Mouse (Mus musculus): Measurements from ENCODE around the gene N4bp3. TPM values are rescaled to one million over a fixed set of nuclear protein-coding genes. Genes with fewer than 3 reads are reported as not detected.
A peak's percentile ranks its signal among the peaks of the same experiment; 100 is the strongest.
"Not testable (repeated sequence)": the region's sequence is repeated elsewhere in the genome, so short reads cannot be mapped to it uniquely, and the experiment has no call there.

N4bp3 gene
- polyA plus RNA-seq, 1 experiment from 2014 or later, result 4.9 TPM

DNA sequence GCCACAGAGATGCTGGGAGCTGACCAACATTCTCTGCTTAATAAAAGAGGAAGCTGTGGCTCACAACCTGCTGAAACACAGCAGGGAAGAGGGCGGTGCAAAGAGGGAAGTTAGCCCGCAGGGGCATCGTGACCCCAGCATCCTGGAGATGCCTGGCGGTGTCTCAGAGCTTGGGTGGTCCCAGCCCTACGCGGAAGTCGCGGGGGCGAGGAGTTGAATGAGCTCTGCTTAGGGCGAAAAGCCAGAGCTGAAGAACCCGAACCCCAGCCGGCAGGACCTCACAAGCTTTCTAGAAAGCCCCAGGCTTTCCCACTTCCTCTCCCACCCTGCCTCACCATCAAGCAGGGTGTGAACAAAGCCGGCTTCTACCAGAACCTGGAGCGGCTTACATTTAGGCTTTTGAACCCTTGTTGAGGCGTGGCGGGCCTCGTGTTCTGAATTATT lies 12.6 kb downstream of the N4bp3 start:
- peak overlapping the region; percentile 33 for H3K4me3 ChIP-seq
- peak overlapping the region; percentile 40 for H3K9ac ChIP-seq
- peaks cover 48% of the 10 kb centered on the region for H3K4me1 ChIP-seq
- WGBS (ENCODE audit: insufficient replicate concordance), result 6% methylated on average over 17 of the region's 17 CpGs
- no peaks in the 10 kb centered on the region for H3K9me3 ChIP-seq (replicated peaks)
- H3K4me2 ChIP-seq, result peak overlapping the region; percentile 58
- 0 out of 2 replicates have a peak, but pooled peaks cover under 1% of the 10 kb centered on the region for H3K27me3 ChIP-seq (replicated peaks)
- H3K36me3 ChIP-seq, result peaks cover 8% of the 10 kb centered on the region; the same call in 1 of the 2 replicates
- peak overlapping the region; percentile 38 for H3K27ac ChIP-seq
- no peak for ATAC-seq

DNA sequence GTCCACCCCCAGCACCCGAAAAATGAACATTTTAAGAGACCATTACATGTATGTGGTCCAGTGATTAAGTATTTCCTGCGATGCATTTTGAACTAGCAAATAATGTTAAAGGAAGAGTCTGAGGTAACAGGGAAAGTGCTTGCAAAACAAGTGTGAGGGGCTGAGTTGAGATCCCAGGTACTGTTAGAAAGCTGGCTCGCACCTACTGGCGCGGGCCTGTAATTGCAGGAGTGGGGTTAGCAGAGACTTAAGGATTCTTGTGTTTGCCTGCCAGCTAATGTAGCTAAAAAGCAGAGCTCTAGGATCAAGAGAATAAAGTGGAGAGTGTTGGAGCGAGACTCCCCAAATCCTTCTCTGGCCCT lies 14.3 kb downstream of the N4bp3 start:
- WGBS (ENCODE audit: insufficient replicate concordance), result 5% methylated on average over 6 of the region's 6 CpGs
- Histone ChIP-seq H3K27me3 (replicated peaks) (no peaks in the 10 kb centered on the region), H3K4me3 (peak overlapping the region; percentile 72), H3K27ac (peak overlapping the region; percentile 93), H3K36me3 (peaks cover 8% of the 10 kb centered on the region; the same call in 1 of the 2 replicates), H3K9ac (peak overlapping the region; percentile 80), H3K4me1 (peaks cover 61% of the 10 kb centered on the region), H3K4me2 (peak overlapping the region; percentile 88), H3K9me3 (replicated peaks) (no peaks in the 10 kb centered on the region)
- ATAC-seq, result peak; percentile 33; the same call in 1 of the 2 replicates

DNA sequence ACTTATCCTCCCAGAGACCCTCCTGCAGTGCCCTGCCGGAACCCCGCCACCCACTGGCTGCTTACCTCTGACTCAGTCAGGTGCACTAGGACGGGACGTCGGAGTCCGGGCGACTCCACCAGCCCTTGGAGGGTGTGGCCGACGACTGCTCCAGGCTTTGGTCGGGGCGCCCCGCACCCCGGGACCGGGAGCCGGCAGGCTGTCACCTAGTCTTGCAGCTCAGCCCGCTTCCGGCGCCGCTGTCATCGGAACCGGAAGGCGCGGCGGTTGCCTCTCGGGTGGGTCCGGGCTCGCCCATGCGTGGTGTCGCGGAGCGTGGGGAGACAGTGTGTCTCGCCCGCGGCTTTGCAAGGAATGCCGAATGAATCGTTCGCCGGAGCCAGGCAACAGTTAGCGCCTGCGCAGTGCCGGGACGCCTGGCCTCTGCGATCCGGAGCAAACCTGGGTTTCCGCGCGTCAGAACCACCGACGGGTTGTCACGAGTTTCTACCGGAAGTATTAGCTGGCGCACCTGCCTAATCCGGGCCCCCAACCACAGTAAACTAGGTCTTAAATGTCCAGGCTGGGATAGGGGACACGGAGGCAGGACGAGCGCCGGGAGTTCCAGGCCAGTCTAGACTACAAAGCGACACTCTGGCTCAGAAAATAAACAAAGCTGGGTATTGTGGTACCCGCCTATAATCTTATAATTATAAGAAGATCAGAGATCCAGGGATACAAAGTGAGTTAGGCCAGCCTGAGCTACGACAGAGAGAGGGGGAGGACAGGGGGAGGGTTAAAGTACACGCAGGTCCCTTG lies 14.9 kb downstream of the N4bp3 start, which contains the start of gene Rmnd5b:
Gene Rmnd5b (minus strand): TSS at position 372 of the 798 bp plus-strand sequence.
- H3K36me3 ChIP-seq, result peaks cover 13% of the 10 kb centered on the region; the same call in 1 of the 2 replicates
- no peaks in the 10 kb centered on the region for H3K27me3 ChIP-seq (replicated peaks)
- H3K4me2 ChIP-seq, result peak within 1 kb of the TSS; percentile 88
- no peaks in the 10 kb centered on the region for H3K9me3 ChIP-seq (replicated peaks)
- H3K9ac ChIP-seq, result peak within 1 kb of the TSS; percentile 80
- under 1% methylated on average over 61 of the region's 61 CpGs for WGBS (ENCODE audit: insufficient replicate concordance)
- H3K4me3 ChIP-seq, result peak within 1 kb of the TSS; percentile 72
- H3K27ac ChIP-seq, result peak within 1 kb of the TSS; percentile 93
- ATAC-seq, result peak; percentile 83
- peaks cover 65% of the 10 kb centered on the region for H3K4me1 ChIP-seq

DNA sequence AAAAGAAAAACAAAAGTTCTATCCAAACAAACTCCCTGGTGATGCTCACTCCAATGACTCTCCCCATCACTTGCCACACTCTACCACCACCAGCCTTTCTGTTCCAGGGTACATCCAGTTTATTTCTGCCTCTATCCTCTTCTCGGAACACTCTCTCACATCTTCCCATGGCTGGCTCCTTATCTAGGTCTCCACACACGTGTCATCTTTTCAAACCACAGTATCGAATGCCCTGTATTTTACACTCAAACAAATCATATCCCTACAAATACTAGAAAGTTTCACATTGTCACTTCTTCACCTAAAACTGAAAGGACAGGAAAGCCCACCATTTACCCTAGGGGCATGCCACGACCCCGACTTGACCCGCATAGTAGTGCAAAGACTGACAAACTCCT lies 15.5 kb downstream of the N4bp3 start:
- Histone ChIP-seq H3K4me2 (peak overlapping the region; percentile 88), H3K9me3 (replicated peaks) (no peaks in the 10 kb centered on the region), H3K27ac (peak overlapping the region; percentile 93), H3K36me3 (peaks cover 15% of the 10 kb centered on the region; the same call in 1 of the 2 replicates), H3K9ac (peak overlapping the region; percentile 80), H3K4me3 (peak overlapping the region; percentile 72), H3K4me1 (peaks cover 66% of the 10 kb centered on the region), H3K27me3 (replicated peaks) (no peaks in the 10 kb centered on the region)
- peak; percentile 35 for ATAC-seq
- WGBS (ENCODE audit: insufficient replicate concordance), result 4% methylated on average over 6 of the region's 6 CpGs

DNA sequence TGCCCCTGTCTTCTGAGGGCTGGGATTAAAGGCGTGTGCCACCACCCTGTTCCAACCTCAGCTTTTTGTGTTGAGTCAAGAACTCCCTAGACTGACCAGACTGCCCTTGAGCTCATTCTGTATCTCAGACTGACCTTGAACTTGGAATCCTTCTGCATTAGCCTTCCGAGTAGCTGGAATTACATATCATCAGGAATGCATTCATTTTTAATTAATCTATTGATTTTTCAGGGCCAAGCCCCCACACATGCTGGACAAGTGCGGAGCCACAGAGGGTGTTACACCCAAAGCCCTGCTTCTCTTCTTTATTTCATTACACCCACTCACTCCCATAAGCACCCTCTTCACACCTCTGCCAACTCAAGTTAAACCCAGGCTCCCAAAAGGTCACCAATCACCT lies 16.9 kb downstream of the N4bp3 start:
- no peak overlapping the region for H3K9ac ChIP-seq
- H3K4me2 ChIP-seq, result no peak overlapping the region
- H3K4me1 ChIP-seq, result peaks cover 71% of the 10 kb centered on the region
- no peak overlapping the region for H3K27ac ChIP-seq
- H3K27me3 ChIP-seq (replicated peaks), result no peaks in the 10 kb centered on the region
- no peak for ATAC-seq
- 82% methylated on average over 3 of the region's 3 CpGs for WGBS (ENCODE audit: insufficient replicate concordance)
- no peaks in the 10 kb centered on the region for H3K9me3 ChIP-seq (replicated peaks)
- H3K36me3 ChIP-seq, result peaks cover 26% of the 10 kb centered on the region
- no peak overlapping the region for H3K4me3 ChIP-seq

DNA sequence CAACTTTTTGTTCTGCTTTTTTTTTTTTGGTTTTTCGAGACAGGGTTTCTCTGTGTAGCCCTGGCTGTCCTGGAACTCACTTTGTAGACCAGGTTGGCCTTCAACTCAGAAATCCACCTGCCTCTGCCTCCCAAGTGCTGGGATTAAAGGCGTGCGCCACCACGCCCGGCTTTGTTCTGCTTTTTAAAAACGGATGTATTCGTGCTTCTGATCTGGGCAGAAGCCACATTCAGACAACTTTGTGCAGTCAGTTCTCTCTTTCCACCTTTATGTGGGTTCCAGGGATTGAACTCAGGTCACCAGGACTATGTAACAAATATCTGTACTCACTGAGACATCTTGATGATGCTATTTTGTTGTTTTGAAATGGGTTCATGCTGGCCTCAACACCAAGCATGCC lies 17.4 kb downstream of the N4bp3 start:
- WGBS (ENCODE audit: insufficient replicate concordance), result 67% methylated on average over 7 of the region's 7 CpGs
- not testable (repeated sequence) for H3K4me3 ChIP-seq; H3K4me2 ChIP-seq; H3K27ac ChIP-seq; H3K9ac ChIP-seq; H3K9me3 ChIP-seq (replicated peaks); H3K27me3 ChIP-seq (replicated peaks); ATAC-seq
- H3K4me1 ChIP-seq, result peaks cover 66% of the 10 kb centered on the region
- H3K36me3 ChIP-seq, result peaks cover 30% of the 10 kb centered on the region

DNA sequence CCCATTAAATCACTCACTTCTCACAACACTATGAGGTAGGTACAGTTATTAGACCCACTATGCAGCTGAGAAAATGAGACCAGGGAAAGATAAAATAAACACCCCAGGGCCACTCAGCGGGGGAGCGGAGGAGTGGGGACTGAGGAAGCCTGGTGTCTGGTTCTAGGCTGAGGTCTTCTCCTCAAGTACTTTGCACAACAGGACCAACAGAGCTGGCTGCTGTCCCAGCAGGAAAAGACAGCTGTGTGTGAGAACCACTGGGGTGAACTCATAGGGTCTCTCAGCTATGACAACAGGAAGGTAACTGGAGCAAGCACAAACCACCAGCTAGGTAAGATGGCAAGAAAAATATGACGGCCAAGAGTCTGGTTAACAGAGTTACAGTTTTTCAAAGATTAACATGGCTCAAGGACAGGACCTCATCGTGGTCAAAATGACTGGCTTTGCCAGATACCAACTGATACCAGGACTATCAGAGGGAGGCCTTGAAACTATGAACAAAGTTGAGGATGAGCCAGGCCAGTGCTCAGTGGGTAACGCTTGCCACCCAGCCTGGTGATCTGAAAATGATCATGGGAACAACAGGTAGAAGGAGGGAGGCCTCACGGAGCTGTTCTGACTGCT lies 18.4 kb downstream of the N4bp3 start:
- Histone ChIP-seq H3K9me3 (replicated peaks) (no peaks in the 10 kb centered on the region), H3K27ac (no peak overlapping the region), H3K4me2 (no peak overlapping the region), H3K9ac (no peak overlapping the region), H3K27me3 (replicated peaks) (no peaks in the 10 kb centered on the region), H3K4me3 (no peak overlapping the region), H3K4me1 (peaks cover 56% of the 10 kb centered on the region), H3K36me3 (peaks cover 39% of the 10 kb centered on the region)
- ATAC-seq, result no peak
- WGBS (ENCODE audit: insufficient replicate concordance), result 63% methylated on average over 6 of the region's 6 CpGs

DNA sequence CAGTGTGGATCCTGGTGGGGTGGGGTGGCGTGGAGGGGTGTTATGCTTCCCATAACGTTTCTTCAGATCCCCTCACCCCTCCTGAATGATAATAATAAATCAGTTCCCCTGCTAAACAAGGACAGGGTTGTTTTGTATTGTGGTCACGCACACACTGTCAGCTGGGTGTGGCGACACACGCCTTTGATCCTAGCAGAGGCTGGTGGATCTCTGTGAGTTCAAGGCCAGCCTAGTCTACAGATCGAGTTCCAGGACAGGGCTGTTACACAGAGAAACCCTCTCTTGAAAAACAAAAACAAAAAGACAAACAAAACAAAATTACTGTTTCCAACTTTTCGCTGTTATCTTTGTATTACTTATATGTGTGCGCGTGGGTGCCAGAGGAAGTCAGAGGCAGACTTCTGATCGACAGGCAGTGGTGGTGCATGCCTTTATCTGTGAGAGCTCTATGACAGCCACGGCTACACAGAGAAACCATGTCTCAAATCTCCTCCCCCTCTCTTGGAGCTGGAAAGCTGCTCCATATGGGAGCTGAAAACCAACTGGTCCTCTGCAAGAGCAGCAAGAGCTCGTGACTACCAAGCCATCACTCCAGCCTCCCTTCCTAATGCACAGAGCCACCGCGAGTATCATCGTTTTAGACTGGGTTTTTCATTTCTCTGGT lies 20.9 kb downstream of the N4bp3 start:
- no peaks in the 10 kb centered on the region for H3K9me3 ChIP-seq (replicated peaks)
- no peak overlapping the region for H3K27ac ChIP-seq
- no peak overlapping the region for H3K9ac ChIP-seq
- WGBS (ENCODE audit: insufficient replicate concordance), result 51% methylated on average over 15 of the region's 15 CpGs
- H3K4me3 ChIP-seq, result no peak overlapping the region
- ATAC-seq, result no peak
- H3K36me3 ChIP-seq, result peaks cover 64% of the 10 kb centered on the region
- peaks cover 49% of the 10 kb centered on the region for H3K4me1 ChIP-seq
- no peaks in the 10 kb centered on the region for H3K27me3 ChIP-seq (replicated peaks)
- no peak overlapping the region for H3K4me2 ChIP-seq

DNA sequence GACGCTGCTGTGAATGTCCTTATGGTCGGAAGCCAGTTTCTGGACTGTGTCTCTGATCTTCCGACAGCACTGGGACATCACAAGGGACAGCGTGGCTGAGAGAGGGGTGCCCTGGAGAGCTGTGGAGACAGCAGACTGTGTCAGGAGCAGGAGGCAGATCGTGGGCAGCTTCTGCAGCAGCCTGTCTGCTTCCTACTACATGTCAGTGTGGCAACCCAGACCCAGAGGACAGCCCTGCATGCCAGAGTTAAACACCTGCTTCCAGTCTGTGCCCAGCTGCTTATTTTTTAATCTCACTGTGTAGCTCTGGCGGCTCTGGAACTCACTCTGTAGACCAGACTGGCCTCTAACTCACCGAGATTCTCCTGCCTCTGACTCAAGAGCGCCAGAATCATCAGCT lies 22.7 kb downstream of the N4bp3 start:
- 84% methylated on average over 8 of the region's 8 CpGs for WGBS (ENCODE audit: insufficient replicate concordance)
- no peak overlapping the region for H3K4me2 ChIP-seq
- H3K36me3 ChIP-seq, result peaks cover 75% of the 10 kb centered on the region
- no peak overlapping the region for H3K9ac ChIP-seq
- H3K27me3 ChIP-seq (replicated peaks), result no peaks in the 10 kb centered on the region
- H3K4me3 ChIP-seq, result no peak overlapping the region
- no peak for ATAC-seq
- H3K4me1 ChIP-seq, result peaks cover 41% of the 10 kb centered on the region
- no peaks in the 10 kb centered on the region for H3K9me3 ChIP-seq (replicated peaks)
- H3K27ac ChIP-seq, result no peak overlapping the region

DNA sequence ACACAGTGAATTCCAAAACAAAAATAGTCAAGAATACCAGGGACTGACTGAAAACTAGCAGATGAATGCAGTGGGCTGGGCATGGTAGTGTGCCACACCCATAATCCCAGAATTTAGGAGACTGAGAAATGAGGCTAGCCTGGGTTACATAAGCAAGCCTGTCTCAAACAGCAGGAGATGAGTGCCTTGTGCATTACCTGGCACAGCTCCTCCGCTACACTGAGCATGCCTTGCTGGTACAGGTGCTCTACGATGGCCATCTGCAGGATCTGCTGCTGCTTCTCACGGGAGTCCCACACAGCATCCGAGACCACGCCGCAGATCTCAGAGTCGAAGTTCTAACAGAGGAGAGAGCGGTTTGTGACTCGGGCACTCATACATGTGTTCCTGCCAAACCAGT lies 23.2 kb downstream of the N4bp3 start:
- no peak overlapping the region for H3K9ac ChIP-seq
- H3K27me3 ChIP-seq (replicated peaks), result no peaks in the 10 kb centered on the region
- H3K36me3 ChIP-seq, result peaks cover 80% of the 10 kb centered on the region
- peaks cover 39% of the 10 kb centered on the region for H3K4me1 ChIP-seq
- H3K4me2 ChIP-seq, result no peak overlapping the region
- no peak overlapping the region for H3K27ac ChIP-seq
- ATAC-seq, result no peak
- H3K9me3 ChIP-seq (replicated peaks), result no peaks in the 10 kb centered on the region
- H3K4me3 ChIP-seq, result no peak overlapping the region
- 93% methylated on average over 9 of the region's 9 CpGs for WGBS (ENCODE audit: insufficient replicate concordance)

DNA sequence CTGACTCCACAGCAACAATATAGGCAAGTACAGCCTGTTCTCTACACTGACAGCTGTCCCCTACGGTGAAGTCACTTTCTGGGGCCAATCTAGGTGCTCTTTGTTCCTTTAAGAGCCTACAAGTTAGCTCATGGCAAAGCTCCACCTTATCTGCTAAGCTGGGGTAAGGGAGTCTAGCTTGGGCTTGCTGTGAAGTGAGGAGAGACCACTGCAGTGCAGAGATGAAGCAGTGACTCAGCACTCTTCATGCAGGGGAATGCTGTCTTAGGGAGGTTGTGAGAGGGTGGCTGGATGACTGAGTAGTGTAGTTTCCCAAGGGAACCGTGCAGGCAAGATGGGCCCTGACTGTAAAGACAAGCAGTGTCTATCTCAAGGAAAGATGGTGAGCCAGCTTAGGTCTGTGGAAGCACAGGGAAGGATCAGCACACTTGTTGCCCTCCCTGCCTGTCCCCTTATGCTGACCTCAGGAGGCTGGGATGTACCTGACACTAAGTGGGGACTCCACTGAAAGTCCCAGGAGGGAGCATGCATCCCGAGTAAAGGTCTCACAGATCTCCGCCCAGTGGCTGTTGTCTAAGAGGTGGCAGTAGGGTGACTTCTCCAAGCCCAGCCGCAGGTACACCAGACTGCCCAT lies 25.3 kb downstream of the N4bp3 start:
- peak; percentile 69; the same call in 1 of the 2 replicates for ATAC-seq
- WGBS (ENCODE audit: insufficient replicate concordance), result 63% methylated on average over 5 of the region's 5 CpGs

More for the DNA sequence above, 25.3 kb downstream of the N4bp3 start:
- Histone ChIP-seq H3K9ac (peak overlapping the region; percentile 22), H3K9me3 (replicated peaks) (no peaks in the 10 kb centered on the region), H3K27ac (peak overlapping the region; percentile 53), H3K4me3 (no peak overlapping the region), H3K27me3 (replicated peaks) (no peaks in the 10 kb centered on the region), H3K36me3 (peaks cover 86% of the 10 kb centered on the region), H3K4me2 (peak overlapping the region; percentile 15; the same call in 1 of the 2 replicates), H3K4me1 (peaks cover 46% of the 10 kb centered on the region)

All from liver, embryonic 12.5 days (tissue).